Mouse (Mus musculus) stomach, embryonic 15.5 days (tissue): Measurements from ENCODE around the gene Lingo1. TPM values are rescaled to one million over a fixed set of nuclear protein-coding genes. Genes with fewer than 3 reads are reported as not detected.

Experiments used
- ATAC-seq: fragments of 200-750 bp; cut with Nextera tagmentation; 2 replicates; pipeline ENCODE4 v1.8.0; 2017; ENCODE audit warnings: low read depth, moderate number of reproducible peaks, moderate TSS enrichment; ENCODE audit not compliant: insufficient read depth, low FRiP score
- H3K27ac ChIP-seq: fragments of 300-500 bp; sonication (generic); 2 replicates; pipeline ENCODE4 v1.5.1; 2015; ENCODE audit warnings: mild to moderate bottlenecking, inconsistent platforms
- H3K27me3 ChIP-seq: fragments of 300-500 bp; sonication (generic); replicated peaks from 2 replicates; pipeline ENCODE4 v1.6.1; 2015; ENCODE audit warnings: inconsistent platforms
- H3K36me3 ChIP-seq: fragments of 300-500 bp; sonication (generic); 2 replicates; pipeline ENCODE4 v1.6.1; 2015; ENCODE audit warnings: inconsistent platforms
- H3K4me1 ChIP-seq: fragments of 300-500 bp; sonication (generic); 2 replicates; pipeline ENCODE4 v1.6.1; 2015; ENCODE audit warnings: inconsistent platforms
- H3K4me2 ChIP-seq: fragments of 300-500 bp; sonication (generic); 2 replicates; pipeline ENCODE4 v1.6.1; 2015; ENCODE audit warnings: mild to moderate bottlenecking, inconsistent platforms
- H3K4me3 ChIP-seq: fragments of 300-500 bp; sonication (generic); replicated peaks from 2 replicates; pipeline ENCODE4 v1.5.1; 2015; ENCODE audit warnings: inconsistent platforms
- H3K9ac ChIP-seq: fragments of 300-500 bp; sonication (generic); 2 replicates; pipeline ENCODE4 v1.6.1; 2015; ENCODE audit warnings: inconsistent platforms
- H3K9me3 ChIP-seq: fragments of 300-500 bp; sonication (generic); 2 replicates; pipeline ENCODE4 v1.6.1; 2016; ENCODE audit warnings: inconsistent platforms
- WGBS: fragments of 180-500 bp; shearing (Covaris S2); methylation state at CpG from one replicate; pipeline ENCODE4 v1.1.7; 2015; 5-methylcytosine and 5-hydroxymethylcytosine counted together
- polyA plus RNA-seq: library from polyadenylated mRNA; unstranded; fragments of >200 nt; fragmentation: Nextera tagmentation; extraction: Ambion mirVana; gene quantifications from 2 replicates; pipeline ENCODE4 v1.2.1, GENCODE M21; 2015

The Lingo1 gene
- polyA plus RNA-seq, 1 experiment from 2014 or later, result 2.8 TPM

DNA sequence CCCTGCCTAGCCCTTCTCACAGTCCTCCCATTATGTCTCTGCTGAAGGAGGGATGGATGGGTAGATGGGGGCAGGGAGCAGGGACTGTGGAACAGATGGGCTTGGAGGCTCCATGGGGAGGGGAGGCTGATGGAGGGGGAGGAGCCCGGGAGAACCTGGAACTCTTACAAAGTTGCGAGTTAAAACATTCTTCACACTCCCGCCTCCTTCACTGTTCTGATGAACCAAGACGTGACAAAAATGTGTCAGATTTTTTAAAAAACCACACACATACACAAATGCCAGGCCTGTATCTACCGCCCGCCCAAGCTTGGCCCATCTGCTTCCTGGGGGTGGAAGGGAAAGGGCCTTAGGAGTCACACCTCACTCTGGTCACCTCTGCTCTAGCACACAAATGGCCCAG lies 138.3 kb downstream of the Lingo1 start:
- ATAC-seq, result no peak
- 68% methylated on average over 6 of the region's 6 CpGs for WGBS
- H3K36me3 ChIP-seq, result no peaks in the 10 kb centered on the region

DNA sequence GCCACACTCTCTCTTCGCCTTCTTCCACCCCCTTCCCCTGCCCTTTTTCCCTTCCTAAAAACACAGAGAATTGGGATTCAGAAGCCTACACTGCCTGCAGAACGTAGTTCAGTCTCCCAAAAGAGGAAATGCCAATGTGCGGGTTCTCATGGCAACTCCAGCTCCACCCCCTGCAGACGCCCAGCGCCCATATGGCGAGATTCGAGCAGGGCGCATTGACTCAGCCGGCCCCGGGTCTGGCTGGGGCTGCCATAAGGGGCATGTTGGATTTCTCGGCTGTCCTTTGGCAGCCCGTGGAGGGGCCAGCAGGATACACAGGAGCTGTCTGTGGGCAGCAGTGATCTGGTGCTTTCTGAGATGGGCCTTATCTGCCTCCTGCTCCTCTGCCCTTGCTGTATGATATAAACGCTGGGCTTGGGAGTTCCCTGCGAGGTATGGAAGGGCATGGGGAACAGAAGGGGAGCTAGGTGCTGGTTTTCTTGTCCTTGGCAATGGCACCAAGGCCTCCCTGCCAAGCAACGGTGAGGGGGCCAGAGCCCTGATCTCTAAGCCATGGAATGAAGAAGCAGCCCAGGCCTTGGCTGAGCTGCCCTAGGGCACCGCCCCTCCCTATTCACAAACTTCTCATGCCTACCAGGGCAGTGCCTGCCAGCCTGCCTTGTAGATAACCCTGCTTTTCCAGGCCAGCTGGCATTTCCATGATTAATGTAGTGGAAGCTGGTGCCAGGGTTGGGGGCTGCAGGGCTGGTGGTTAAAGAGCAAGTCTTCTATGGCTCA lies 139.3 kb downstream of the Lingo1 start:
- Histone ChIP-seq H3K4me3 (no peak overlapping the region), H3K9me3 (no peaks in the 10 kb centered on the region), H3K36me3 (no peaks in the 10 kb centered on the region), H3K4me1 (no peaks in the 10 kb centered on the region), H3K4me2 (no peak overlapping the region), H3K9ac (no peak overlapping the region), H3K27me3 (no peaks in the 10 kb centered on the region), H3K27ac (no peak overlapping the region)
- 43% methylated on average over 16 of the region's 16 CpGs for WGBS
- ATAC-seq, result no peak

More for the DNA sequence above, 138.3 kb downstream of the Lingo1 start:
- Histone ChIP-seq H3K4me3 (no peak overlapping the region), H3K27me3 (no peaks in the 10 kb centered on the region), H3K4me1 (no peaks in the 10 kb centered on the region), H3K9ac (no peak overlapping the region), H3K27ac (no peak overlapping the region), H3K9me3 (no peaks in the 10 kb centered on the region), H3K4me2 (no peak overlapping the region)

DNA sequence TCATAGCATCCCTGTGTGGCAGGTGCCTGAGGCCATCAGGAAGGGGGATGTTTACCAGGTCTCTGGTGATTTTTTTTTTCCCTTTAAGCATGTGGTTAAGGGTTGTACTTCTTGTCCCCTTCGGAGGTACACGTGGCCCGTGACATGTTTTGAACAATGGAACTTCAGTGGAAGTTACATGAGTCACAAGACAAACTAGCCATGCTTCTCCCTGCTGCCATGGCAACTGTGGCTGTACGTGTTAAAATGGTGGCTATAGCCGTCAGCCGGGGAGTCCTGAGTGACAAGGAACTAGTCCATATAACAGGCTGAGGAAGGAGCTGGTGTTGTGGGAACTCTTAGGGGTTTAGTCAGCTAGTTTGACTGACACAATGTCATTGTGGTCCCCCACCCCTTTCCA lies 141.1 kb downstream of the Lingo1 start:
- Histone ChIP-seq H3K4me3 (no peak overlapping the region), H3K4me2 (no peak overlapping the region), H3K4me1 (no peaks in the 10 kb centered on the region), H3K27me3 (no peaks in the 10 kb centered on the region), H3K36me3 (no peaks in the 10 kb centered on the region), H3K9ac (no peak overlapping the region), H3K27ac (no peak overlapping the region), H3K9me3 (no peaks in the 10 kb centered on the region)
- no peak for ATAC-seq
- 59% methylated on average over 6 of the region's 6 CpGs for WGBS

DNA sequence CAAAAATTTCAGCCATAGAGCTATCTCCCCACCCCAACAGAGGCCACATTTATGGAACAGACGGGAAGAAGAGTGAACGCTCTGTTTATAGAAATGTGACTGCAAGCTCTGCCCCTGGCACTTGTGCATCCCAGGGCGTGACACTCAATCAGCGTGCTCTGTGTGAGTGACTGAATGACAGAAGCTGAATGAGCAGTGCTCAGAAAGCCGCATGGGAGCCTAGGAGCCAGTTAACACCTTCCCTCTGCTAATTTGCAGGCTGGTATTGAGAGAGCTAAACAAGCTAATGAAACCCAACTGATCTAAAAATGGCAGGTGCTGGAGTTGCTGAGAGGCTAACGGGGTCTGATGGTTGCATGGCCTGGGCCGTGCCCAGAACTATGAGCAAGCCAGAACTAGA lies 143.7 kb downstream of the Lingo1 start:
- WGBS, result 79% methylated on average over 7 of the region's 7 CpGs
- no peak for ATAC-seq

DNA sequence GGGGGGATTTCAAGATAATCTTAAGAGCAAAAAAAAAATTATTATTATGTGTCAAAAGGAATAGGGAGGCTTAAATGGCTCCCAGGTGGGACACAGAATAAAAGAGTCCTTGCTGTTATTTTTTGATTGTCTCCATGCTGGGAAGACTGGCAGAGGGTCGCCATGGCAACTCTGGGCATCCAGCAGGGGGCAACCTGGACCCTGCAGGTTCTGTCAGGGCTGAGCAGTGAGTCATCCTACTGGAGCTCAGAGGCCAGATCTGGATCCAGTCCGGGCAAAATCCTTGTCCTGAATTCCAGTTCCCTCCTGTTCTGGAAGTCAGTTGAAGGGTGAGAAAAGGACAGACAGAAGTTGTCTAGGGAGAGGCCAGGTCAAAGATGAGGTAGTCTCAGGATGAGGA lies 144.7 kb downstream of the Lingo1 start:
- Histone ChIP-seq H3K36me3 (no peaks in the 10 kb centered on the region), H3K9me3 (no peaks in the 10 kb centered on the region), H3K27me3 (no peaks in the 10 kb centered on the region), H3K27ac (no peak overlapping the region), H3K4me1 (no peaks in the 10 kb centered on the region), H3K4me3 (no peak overlapping the region), H3K9ac (no peak overlapping the region), H3K4me2 (no peak overlapping the region)
- no peak for ATAC-seq
- WGBS, result 33% methylated on average over 2 of the region's 2 CpGs

More for the DNA sequence above, 143.7 kb downstream of the Lingo1 start:
- Histone ChIP-seq H3K9me3 (no peaks in the 10 kb centered on the region), H3K4me3 (no peak overlapping the region), H3K36me3 (no peaks in the 10 kb centered on the region), H3K4me1 (no peaks in the 10 kb centered on the region), H3K27ac (no peak overlapping the region), H3K9ac (no peak overlapping the region), H3K27me3 (no peaks in the 10 kb centered on the region), H3K4me2 (no peak overlapping the region)

DNA sequence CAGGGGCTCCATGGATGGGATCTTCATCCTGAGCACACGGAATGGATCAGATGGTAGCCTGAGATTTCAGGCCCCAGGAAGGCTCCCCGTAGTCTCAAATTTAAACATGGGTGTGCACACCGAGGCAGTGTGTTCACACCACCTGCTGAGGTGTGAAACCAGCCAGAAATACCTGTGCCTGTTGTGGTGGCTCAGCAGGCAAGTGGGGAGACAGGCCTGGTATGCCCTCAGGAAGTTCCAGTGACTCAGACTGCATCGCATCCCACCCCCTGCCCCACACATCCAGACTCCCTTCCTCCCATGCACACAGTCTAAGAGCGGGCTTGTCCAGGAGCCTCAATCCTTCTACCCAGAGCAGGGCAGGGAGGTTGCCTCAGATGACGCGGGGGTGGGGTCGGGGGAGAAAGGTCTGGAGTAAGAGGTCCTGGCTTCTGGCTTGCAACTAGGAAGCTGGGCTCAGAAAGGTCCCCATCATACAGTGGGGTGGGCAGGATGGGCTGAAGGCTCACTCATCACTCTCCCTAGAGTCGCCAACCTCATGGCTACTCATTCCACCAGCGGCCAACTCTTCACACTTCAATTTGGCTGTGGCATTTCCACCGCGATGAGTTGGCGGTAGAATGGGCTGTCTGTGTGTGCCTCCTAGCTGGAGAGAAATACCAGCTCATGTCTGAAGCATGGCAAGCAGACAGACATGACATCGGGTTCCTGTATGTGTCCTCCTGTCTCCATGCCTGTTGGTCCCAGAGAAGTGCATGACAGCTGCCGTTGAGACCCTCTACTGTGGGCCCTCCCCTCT lies 149.8 kb downstream of the Lingo1 start:
- no peaks in the 10 kb centered on the region for H3K9me3 ChIP-seq
- H3K9ac ChIP-seq, result no peak overlapping the region
- no peaks in the 10 kb centered on the region for H3K4me1 ChIP-seq
- H3K27me3 ChIP-seq, result no peaks in the 10 kb centered on the region
- no peak overlapping the region for H3K27ac ChIP-seq
- H3K4me2 ChIP-seq, result no peak overlapping the region
- no peak for ATAC-seq
- no peak overlapping the region for H3K4me3 ChIP-seq
- H3K36me3 ChIP-seq, result no peaks in the 10 kb centered on the region
- WGBS, result 84% methylated on average over 15 of the region's 15 CpGs

DNA sequence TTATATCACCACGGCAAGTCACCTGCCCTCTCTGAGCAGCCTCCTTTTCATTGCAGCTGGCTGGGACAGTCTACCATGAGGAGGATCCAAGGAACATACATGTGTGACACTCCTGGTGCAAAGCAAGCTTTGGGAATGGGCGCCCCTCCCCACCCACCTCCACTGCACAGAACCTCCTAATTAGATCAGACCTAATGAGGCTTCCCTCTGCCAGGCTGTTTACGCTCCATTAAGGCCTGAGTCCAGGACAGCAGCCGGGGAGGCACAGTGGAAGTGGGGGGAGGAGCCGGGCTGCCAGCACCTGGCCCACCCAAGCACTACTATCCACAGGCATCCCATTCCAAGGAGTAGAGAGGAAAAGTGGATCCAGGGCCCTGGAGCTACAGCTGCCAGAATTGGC lies 152.8 kb downstream of the Lingo1 start:
- WGBS, result 60% methylated on average over 5 of the region's 5 CpGs

DNA sequence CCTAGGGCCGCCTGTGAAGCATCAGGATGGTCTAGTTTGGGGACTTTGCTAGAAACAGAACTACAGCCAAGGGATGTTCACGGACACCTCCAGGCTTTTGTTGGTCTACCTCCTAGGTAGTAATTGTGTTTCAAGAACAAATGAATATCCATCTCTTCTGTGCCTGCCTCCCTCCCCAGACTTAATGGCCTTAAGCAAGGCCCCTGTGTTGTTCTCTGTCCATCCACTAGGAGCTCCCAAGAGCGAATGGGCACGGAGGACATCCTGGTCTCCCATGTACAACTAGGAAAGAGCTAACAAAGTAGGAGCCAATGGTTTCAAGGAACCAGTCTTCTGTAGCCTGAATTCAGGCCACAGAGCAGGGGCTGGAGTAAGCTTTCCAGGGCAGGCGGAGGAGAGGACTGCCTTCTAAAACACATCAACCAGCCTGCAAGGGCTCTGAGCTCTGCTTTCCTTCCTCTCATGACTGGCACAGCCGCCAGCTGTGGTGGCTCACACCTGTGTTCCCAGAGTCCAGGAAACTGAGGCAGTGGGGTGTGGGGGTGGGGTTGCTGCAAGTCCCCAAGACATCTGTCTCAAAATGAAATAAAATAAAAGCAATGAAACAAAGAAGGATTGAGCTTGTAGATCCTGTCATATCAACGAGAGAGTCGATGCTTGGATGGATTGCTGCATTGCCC lies 157.9 kb downstream of the Lingo1 start:
- peaks cover 23% of the 10 kb centered on the region for H3K4me1 ChIP-seq
- WGBS, result 59% methylated on average over 8 of the region's 8 CpGs
- no peaks in the 10 kb centered on the region for H3K36me3 ChIP-seq
- no peaks in the 10 kb centered on the region for H3K9me3 ChIP-seq
- H3K4me2 ChIP-seq, result no peak overlapping the region
- H3K4me3 ChIP-seq, result no peak overlapping the region
- no peak overlapping the region for H3K9ac ChIP-seq
- H3K27ac ChIP-seq, result no peak overlapping the region
- no peak for ATAC-seq
- H3K27me3 ChIP-seq, result peaks cover 45% of the 10 kb centered on the region

More for the DNA sequence above, 152.8 kb downstream of the Lingo1 start:
- Histone ChIP-seq H3K4me1 (no peaks in the 10 kb centered on the region), H3K27ac (no peak overlapping the region), H3K9ac (no peak overlapping the region), H3K9me3 (no peaks in the 10 kb centered on the region), H3K27me3 (peaks cover 11% of the 10 kb centered on the region), H3K36me3 (no peaks in the 10 kb centered on the region), H3K4me2 (no peak overlapping the region), H3K4me3 (no peak overlapping the region)
- no peak for ATAC-seq

DNA sequence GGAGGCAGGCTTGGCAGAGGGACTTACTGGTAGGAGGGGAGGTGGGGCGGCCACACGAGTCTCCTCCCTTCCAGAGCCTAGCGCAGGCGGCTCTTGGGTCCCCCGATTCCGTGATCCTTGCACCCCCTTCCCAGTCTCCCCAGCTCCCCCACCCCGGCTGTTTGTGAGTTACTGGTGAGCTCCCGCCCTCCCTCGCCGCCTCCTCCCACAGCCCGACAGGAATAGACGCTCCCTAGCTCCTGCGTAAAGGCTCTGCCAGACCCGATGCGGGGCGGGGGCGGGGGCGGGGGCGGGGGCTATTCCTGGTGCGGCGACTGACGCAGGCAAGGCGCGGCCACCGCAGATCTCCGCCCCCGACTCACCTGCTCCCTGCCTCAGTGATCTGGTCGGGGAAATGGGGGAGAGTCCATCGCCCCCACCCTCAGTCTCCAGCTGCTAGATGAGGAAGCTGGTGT lies 158.8 kb downstream of the Lingo1 start:
- H3K27ac ChIP-seq, result no peak overlapping the region
- no peak overlapping the region for H3K9ac ChIP-seq
- H3K4me3 ChIP-seq, result peak overlapping the region; percentile 12; the same call in 1 of the 2 replicates
- no peaks in the 10 kb centered on the region for H3K9me3 ChIP-seq
- peak overlapping the region; percentile 42 for H3K4me2 ChIP-seq
- no peak for ATAC-seq
- 4% methylated on average over 29 of the region's 29 CpGs for WGBS
- H3K27me3 ChIP-seq, result peaks cover 48% of the 10 kb centered on the region
- peaks cover 23% of the 10 kb centered on the region for H3K4me1 ChIP-seq
- H3K36me3 ChIP-seq, result no peaks in the 10 kb centered on the region

DNA sequence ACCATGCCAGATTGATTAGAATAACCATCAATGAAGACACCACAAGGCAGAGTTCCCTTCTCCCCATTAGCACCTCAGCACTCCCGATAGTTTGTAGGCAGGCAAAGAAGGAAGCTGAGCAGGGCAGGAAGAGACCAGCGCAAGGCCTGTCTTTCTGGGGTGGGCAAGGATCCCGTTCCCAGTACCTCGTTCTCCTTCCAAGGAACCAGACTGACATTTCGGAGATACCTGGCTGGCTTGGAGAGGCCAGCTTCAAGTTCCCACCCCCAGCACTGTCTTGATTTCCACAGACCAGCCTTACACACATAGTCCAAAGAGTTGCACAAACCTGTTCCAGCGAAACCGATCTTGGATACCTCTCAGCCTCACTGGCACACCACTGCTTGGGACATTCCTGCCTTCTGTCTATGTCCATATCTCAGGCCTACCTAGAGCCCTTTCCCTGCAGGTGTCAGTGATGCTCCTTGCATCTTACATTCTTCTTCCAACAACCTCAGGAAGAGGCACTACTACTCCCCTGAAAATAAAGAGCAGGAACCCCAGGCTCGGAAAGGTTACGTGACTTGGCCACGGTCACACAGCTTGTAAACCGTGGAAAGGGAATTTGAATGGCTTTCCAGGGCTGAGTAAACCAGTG lies 159.4 kb downstream of the Lingo1 start:
- Histone ChIP-seq H3K27ac (no peak overlapping the region), H3K27me3 (peaks cover 49% of the 10 kb centered on the region), H3K4me3 (no peak overlapping the region; the same call in 1 of the 2 replicates), H3K9me3 (no peaks in the 10 kb centered on the region), H3K9ac (no peak overlapping the region), H3K36me3 (no peaks in the 10 kb centered on the region), H3K4me2 (peak overlapping the region; percentile 42), H3K4me1 (peaks cover 23% of the 10 kb centered on the region)
- ATAC-seq, result no peak
- WGBS, result 50% methylated on average over 11 of the region's 11 CpGs

DNA sequence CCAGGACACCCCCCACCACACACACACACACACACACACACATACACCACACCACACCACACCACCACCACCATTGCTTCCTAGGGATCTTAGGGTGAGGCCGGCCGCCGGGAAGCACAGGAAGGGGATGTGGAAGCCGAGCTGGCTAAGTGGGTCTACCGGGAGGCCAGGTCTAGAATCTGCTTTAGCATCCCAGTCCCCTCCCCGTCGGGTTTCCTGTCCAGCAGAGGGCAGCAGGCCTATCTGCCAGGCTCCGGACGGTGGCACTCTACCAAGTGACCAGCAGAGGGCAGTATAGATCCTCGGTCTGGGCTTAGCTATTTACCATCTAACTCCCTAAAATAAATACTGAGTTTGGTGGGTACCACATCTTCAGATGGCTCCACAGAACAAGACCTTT lies 160.1 kb downstream of the Lingo1 start:
- WGBS, result 0% methylated on average over 9 of the region's 10 CpGs
- peaks cover 49% of the 10 kb centered on the region for H3K27me3 ChIP-seq
- no peak overlapping the region for H3K9ac ChIP-seq

More for the DNA sequence above, 160.1 kb downstream of the Lingo1 start:
- Histone ChIP-seq H3K9me3 (no peaks in the 10 kb centered on the region), H3K4me2 (peak overlapping the region; percentile 99), H3K4me3 (peak overlapping the region; percentile 73), H3K4me1 (peaks cover 23% of the 10 kb centered on the region), H3K36me3 (no peaks in the 10 kb centered on the region), H3K27ac (no peak overlapping the region)
- ATAC-seq, result peak; percentile 25; the same call in 1 of the 2 replicates
